Mouse (Mus musculus): ENCODE data around the gene Ctnna3.
"Not testable (repeated sequence)": the region's sequence is repeated elsewhere in the genome, so short reads cannot be mapped to it uniquely, and the experiment has no call there.

The Ctnna3 gene

DNA sequence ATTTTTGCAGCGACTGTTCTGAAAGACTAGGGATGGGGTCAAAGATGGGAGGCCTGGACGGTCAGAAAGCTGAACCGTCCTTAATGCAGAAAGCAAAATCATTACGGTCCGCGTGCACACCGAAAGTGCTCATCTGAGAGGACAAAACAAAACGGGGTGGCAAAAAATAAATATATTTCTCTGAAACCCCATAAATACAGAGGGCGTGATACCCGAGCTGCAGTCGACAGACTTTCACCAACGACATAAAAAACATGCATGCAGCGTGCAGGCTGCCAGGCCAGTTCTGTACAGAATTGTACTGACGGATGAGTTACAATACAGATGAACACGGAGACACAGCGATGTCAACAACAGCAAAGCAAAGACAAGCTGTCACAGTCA, 656.3 kb downstream of the Ctnna3 start:
- DNase-seq: no peak

DNA sequence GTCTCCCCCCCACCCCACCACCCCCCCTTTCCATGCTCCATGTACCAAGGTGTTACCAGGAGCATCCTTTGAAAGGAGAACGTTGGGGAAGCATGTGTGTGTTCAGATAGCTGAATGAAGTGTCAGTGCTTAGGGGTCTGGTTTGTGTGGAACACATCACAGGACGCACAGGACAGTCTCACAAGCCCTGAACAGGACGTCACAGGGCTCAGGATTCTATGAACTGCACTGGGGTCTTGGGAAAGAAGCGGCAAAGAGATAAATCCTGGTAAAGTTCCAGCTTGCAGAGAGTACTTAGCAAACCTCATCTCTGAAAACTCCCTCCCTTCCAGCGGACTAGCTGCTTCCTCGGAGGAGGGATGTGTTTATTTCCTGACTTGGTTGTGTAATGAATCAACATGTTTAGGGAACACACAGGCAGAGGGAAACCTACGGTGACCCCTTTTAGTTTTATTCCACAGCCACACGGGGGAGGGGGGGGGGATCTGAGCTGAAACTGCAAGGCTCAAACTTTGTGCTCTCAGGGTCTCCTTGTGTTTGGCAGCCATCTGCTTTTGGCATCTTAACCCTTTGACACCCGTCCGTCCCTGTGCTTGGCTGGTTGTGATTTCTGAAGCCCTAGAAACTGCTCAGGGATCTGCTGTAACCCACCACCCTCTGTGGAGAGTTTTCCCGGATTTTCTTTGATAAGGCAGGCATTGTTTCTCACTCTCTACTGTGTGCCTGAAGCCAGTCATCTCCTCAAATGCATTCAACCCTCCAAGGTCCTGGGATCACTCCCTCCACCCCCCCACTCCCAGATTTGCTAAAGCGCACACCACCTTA, 656.9 kb downstream of the Ctnna3 start:
- DNase-seq: no peak

DNA sequence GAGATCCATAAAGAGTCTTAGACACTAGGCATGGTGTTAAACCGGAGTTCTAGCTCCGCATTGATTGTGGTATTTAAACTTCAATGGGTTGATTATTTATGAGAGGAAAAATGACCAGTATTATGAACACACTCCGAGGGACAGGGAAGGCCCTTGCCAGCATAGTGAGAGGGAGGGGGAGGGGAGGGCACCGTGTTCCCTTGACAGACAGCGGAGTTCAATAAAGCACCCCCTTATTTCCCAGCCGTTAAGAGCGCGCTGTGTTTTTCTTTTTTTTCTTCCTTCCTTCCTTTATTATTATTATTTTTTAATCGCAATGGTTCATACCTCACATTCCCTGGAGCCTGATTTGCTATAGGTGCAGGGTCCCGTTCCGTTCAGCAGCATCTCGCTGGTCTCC, 657.6 kb downstream of the Ctnna3 start:
- no peak for DNase-seq

DNA sequence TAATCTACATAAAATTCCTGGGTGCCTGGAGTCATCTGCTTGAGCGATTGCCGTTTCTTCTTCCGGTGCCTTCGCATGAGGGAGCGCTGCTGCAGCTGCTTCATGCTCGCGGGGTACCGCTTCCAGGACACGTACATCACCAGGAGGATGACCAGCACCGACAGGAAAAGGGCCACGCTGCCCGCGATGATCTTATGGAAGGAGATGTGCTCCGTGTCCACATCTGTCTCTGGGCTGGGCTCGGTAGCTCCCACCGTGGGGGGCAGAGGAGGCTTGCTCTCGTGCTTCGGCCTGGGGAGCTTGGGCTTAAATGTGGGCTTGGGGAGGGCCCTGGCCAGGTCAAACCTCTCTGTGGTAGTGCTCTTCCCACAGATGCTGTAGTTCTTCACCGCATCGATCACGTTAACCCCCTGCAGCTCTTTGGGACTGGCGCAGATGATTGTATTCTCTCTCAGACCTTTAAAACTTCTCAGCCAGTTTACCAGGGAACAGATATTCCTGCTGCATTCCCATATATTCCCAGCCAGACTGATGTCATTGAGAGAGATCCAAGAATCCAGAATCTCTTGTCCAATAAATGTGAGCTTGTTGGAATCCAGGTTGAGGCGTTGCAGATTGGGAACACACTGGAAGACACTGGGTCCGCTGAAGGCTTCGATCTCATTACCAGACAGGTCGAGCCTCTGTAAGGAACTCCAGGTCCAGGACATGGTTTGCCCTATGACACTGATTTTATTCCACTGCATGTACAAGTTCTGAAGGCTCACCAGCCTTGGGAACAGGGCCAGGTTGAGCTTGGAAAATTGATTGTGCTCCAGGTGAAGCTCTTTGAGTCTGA, 658.3 kb downstream of the Ctnna3 start:
- no peak for DNase-seq

DNA sequence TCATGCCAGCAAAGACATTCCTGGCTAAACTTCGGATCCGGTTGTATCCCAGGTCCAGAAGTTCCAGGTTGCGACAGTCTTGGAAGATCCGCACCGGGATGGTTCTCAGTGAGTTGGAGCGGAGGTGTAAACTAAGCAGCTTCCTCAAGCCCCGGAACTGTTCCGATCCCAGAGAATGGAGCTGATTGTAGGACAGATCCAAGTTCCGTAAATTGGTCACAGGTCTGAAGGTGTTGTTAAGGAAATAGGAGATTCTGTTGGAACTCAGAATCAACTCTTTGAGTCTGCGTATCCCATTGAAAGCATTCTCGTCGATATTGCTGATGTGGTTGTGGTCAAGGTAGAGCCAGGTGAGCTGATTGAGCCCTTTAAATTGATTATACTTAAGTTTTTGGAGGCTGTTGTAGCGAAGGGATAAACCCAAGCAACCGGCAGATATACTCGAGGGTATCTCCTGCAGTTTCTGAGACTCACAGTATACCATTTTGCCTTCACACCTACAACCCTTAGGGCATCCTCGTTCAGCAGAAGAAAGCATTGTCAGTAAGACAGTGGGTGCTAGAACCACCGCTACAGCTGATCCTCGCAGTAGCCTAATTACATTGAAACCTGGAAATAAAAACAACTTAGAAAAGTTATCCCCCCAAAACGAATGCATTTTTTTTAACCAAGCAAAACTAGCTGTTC, 659.0 kb downstream of the Ctnna3 start:
- no peak for DNase-seq

DNA sequence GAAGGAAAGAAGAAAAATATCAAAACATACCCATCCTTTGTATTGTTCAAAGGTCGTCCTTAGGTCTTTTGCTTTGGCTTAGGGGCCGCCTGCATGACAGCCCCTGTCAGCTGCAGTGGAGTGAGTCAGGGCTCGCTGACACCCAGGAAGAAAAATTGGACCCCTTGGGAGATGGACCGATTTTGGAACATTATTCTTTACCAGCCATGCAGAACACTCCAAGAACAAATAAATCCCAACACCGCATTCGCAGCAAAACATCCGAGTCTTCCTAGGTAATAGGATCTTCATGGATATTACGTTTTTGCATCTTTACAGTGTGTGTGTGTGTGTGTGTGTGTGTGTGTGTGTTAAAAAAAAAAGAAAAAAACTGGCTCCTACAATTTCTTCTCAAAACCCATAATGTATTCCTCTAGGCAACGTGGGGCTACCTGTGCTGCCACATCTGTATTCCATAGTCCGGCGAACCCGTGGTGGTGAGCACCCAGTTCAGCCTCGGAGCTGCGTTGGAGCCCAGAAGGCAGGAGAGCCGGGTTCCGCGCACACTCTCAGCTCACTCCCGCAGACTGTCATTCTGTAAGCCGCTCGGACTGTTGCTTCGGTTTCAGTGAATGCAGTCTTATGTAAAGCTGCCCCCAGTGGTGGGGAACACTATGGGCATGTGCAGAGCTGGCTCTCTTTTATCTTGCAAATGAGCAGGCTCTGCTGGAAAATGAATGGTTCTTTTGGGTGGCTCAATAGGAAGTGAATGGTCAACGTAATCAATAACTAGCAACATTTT, 660.0 kb downstream of the Ctnna3 start, which contains the start of gene Lrrtm3:
Gene Lrrtm3 (minus strand): TSS at position 598 of the 781 bp plus-strand sequence.
- DNase-seq: no peak

DNA sequence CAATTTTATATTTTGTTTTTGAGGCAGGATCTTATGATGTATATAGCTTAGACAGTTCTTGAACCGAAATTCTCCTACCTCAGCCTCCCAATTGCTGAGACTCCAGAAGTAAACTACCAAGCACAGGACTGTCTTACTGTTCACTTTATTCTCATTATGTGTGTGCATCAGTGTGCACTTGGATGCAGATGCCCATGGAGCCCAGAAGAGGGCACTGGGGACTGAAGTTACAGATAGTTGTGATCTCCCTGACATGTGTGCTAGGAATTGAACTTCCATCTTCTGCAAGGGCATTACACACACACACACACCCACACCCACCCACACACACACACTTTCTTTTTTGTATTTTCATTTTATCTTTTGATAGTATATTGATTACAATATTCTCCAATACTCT, 666.6 kb downstream of the Ctnna3 start:
- DNase-seq: no peak

DNA sequence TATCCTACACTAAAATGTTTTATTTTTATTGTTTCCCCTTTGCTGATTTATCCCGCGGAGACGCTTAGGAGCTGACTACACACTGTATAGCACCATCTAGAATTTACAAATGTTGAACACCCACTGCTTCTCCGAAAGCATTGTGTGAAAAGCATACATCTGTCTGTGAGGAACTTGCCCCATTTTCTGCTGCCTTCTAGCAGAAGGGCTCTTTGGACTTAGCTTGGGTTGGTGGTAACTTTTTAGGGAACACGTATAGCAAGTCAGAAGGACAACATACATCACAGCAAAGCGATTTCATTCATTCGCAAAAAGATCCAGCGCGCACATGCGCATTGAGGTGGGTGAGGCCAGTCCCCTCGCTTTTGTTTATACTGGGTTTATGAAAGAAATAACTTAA, 685.3 kb downstream of the Ctnna3 start:
- DNase-seq: no peak

DNA sequence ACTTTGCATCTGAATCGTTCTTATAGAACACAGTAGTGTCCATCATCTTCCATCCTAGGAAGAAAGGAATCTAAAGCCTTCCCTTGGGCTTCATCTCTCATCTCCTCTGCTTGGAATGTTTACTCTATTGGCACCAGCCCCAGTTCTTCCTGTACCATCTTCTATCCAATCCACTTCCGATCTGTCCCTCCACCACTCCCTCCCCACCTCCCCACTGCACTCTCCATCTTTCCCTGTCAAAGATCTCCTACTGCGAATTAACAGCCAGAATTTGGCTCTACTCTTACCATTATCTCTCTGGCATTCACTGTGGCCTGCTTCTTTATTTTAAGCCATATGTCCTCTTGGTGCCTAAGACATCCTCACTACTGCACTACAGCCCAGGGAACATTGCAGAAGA, 688.9 kb downstream of the Ctnna3 start:
- DNase-seq: no peak

DNA sequence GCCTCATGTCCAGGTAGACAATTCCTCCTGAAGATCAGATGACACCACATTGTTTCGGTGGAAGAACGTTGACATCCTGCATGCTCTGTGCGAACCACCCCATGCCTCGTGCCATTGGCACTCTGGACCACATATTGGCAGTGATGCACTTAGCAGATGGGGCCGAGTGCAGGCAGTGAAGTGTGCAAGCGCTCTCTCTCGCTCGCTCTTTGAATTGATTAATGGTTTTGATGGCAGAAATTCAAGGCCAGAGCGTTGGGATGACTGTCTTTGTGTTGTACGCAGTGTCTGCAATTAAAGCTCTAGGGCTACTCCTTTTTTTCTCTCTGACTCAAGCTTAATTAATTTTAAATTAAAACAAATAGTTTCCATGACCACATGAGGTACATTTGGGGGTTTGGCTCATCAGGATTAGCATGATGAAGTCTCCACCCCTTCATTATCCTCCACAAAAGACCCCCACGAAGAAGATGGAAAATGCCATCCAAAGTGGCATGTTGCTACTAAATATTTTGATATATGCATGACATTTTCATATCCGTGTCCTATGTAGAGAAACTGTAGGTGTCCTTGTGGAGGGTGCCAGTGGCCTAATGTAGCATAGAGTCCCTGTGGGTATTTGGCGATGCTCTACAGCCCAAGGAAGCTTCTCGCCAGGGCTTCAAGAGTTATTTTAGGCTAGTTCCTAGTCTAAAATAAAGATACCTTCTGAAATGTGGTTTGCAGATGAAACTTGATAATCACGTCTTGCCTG, 700.7 kb downstream of the Ctnna3 start:
- DNase-seq: no peak

DNA sequence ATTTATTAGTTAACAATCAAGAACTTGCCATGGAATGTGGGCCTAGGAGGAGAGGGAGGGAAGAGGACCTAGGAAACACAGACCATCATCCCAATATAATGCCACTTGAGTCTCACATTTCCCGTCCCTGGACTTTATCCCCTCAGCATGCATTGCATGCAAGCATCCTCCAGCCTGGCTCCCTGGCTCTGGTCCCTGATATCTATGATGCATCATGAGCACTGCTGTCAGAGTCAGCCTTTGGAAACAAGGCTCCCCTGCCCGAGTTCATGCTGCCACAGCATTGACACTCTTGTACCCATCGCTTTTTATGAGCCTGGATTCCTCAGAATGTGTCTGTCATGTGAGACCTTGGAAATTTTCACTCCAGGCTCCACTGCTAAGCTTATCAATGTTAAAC, 703.6 kb downstream of the Ctnna3 start:
- DNase-seq: no peak

DNA sequence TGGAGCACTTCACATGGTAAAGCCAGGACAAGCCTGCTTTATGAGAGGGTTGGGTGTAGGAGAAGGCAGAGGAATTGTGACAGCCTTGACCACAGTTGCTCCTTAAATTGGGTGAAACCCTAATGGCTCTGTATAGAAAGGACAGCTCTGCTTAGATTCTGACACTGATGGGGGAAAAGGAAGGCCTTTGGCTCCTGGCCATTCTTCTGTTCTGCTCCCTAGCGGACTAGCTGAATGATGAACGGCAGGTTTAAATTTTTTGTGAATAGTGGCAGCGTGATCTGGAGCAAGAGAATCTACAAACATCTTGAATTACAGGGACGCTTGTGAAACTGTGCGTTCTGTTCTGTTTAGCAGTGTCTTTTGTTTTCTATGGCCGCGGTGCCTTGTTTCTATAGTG, 705.6 kb downstream of the Ctnna3 start:
- DNase-seq: no peak

DNA sequence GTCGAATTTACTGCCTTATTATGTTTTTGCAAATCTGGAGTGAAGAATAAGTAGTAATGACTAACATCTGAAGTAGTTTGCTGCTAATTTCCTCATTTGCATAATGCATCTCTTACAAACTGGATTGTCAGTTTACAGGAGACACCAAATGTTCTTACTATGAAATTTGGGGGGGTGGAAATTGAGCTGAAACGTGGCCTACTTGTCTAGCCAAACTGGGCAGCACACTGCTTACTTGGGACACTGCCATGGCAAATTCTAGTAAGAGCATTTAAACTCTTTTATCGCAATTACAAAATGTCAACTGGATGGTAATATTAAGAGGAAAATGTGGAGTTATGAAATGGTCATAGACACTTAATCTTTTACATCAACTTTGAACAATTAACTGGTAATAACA, 716.6 kb downstream of the Ctnna3 start:
- no peak for DNase-seq

DNA sequence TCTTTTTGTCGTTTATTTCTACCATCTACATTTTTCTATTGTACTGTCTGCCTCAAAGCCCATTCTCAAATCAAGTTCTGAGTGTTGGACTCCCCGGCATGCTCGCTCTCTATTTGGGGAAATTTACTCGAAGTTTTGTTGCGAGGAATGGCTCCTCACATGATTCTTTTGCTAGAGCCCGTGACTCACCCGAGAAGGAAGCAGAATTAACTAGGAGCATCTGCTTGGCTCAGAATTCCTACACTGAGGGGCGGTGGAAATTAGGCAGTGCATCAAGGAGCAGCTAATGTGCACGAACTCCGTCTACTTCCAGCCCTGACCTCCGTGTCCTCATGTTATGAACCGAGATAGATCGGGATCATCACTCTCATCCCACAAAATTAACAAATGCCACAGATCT, 751.8 kb downstream of the Ctnna3 start:
- DNase-seq: no peak

DNA sequence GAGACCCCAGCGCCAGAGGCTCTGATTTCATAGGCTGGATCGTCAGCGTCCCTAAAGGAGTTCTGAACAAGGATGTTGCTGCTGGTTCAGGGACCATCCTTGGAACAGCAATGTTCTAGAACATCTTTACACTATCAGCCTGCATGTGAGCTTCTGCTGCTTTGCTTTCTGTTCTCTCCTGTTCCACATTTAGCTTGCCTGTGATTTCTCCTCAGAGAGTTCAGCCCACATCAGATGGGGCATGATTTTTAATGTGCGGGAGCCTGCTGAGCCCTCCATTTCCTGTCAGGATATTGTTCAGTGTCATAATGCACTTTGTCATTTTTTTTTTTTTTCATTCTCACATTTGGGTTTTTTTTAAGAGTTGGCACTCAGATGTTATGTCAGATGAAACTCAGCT, 752.8 kb downstream of the Ctnna3 start:
- no peak for DNase-seq

DNA sequence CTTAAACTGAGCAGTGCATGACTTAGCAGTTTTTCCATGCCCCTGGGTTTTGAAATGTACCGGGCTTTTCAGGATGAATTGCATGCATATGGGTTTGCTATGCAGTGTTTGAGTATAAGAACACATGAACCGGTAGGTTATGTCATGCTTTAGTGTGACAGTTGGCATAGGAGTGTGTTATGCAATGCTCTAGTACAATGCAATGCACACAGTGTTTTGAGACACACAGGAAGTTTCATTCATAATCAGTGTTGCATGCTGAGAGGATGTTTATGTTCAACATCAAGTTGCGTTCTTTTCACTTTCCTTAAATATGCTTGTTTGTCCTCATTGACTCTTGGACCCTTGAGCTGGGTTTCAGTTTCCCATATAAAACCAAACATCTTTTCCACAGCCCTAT, 758.1 kb downstream of the Ctnna3 start:
- DNase-seq: no peak

DNA sequence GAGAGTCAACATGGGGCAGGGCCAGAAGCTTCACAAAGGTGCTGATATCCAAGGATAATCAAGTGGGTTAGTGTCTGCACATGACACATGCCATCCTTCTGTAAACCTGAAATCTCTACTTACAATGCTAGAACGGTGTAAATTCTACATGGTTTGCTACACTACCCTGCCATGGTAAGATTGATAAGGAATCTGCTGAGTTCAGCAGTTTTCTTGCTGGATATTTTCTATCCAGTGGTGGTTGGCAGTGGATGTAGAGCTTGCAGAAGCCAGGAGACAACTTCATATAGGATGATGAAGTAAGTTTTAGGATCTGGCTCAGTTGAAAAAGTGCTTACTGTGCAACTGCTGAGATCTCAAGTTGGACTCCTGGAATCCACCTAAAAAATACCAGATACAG, 767.7 kb downstream of the Ctnna3 start:
- DNase-seq: no peak

DNA sequence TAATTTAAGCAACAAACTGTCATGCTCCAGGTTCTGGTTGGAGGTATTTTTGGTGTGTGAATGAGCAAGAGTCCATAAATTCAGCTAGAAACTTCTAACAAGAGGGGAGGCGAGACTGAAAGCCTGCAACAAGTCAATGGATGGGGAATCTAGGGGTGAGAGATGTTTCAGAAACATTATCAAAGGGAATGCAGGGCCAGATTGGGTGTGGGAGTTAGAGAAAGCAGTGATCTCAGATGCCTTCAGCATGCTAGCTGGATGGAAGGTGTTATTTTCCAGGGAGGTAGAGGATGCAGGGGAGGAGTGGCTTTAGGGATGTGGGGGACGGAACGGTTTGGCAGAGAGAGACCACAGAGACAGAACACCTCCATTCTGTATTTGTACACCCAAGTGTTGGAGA, 785.7 kb downstream of the Ctnna3 start:
- no peak for DNase-seq

DNA sequence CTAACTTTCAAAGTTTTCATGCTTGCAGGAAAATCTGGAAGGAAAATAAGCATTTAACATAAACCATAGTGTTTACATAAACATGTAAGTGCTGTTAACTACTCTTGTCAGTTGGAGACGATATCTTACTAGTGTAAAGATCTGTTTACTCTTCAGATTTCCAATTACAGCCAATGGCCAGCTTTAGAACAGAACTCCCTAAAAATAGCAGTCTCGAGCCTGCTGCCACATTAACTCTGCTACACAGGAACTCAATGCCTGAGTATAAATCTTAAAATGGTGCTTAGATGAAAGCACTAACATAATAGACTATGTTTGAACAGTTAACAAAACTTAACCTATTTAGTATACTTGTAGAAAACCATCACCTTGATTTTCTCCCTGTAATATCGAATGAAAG, 793.1 kb downstream of the Ctnna3 start:
- no peak for DNase-seq

DNA sequence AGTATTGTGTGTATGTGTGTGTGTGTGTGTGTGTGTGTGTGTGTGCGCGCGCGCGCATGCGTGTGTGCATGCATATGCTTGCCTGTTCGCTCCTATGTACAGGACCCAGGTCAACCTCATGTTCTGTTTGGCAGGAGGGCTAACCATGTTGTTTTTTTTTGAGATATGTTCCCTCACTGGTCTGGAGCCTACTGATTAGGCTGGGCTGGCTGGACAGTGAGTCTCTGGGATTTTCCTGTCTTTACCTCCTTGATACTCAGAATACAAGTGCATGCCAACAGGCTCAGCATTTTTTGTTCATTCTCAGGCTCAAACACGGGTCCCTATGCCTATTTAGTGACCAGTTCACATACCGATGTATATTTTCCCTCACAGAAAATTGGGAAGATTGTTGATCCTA, 794.1 kb downstream of the Ctnna3 start:
- no peak for DNase-seq

DNA sequence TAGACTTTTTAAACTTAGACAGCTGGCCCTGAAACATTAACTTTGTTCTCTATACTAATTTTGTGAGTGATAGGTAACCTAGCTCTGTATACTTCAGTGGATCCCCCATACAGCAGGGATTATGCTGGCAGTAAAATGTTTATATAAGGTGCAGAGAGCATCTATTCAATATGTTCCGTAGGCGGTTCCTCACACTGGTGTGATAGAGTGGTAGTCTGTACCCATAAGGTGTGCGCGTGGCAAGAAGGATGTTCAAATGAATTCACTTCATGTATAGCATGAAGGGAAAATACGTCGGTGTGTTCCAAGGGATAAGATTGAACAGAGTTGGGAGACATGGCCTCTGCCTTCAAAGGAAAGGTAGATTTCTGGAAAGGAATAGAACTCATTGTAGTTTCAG, 794.5 kb downstream of the Ctnna3 start:
- DNase-seq: no peak

DNA sequence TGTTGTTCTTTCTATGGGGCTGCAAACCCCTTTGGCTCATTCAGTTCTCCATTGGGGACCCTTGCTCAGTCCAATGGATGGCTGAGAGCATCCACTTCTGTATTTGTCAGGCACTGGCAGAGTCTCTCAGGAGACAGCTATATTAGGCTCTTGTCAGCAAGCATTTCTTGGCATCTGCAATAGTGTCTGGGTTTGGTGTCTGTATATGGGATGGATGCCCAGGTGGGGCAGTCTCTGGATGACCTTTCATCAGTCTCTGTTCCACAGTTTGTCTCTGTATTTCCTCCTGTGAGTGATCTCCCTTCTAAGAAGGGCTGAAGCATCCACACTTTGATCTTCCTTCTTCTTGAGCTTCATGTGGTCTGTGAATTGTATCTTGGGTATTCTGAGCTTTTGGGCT, 795.9 kb downstream of the Ctnna3 start:
- DNase-seq: not testable (repeated sequence)
